ENCODE assay signal across 18 mouse cellular contexts in genomic region chr1:184714515-184714914, GRCm38 (mm10).
"Had no signal": no experiment of that assay in that cellular context is flagged by ENCODE, and none has a peak within 500 bp of the region (broad histone marks: within the 10 kb centered on the region; RNA-seq: fewer than 3 reads in every experiment).

No protein-coding gene starts in this region.

- H3K4me3 ChIP-seq: midbrain, embryonic 10.5 days; midbrain, embryonic 12.5 days; myocyte; neural tube, embryonic 13.5 days; neural tube, embryonic 15.5 days had no signal

- ATAC-seq: midbrain, embryonic 16.5 days had no signal

- H3K9me3 ChIP-seq: midbrain, embryonic 10.5 days; midbrain, embryonic 12.5 days; neural tube, embryonic 13.5 days; neural tube, embryonic 15.5 days had no signal

- H3K4me2 ChIP-seq: lung, embryonic 14.5 days; midbrain, embryonic 12.5 days; neural tube, embryonic 13.5 days; neural tube, embryonic 15.5 days had no signal

- H3K27ac ChIP-seq: midbrain, embryonic 10.5 days; midbrain, embryonic 12.5 days; neural tube, embryonic 13.5 days; neural tube, embryonic 15.5 days had no signal

- H3K9ac ChIP-seq: lung, embryonic 14.5 days; midbrain, embryonic 12.5 days; neural tube, embryonic 13.5 days; neural tube, embryonic 15.5 days had no signal

- DNase-seq: lung, embryonic 14.5 days; lung, postnatal 10 days; lung, postnatal 4 days; midbrain, embryonic 14.5 days; retina, postnatal 1 day; right cerebral cortex, adult 18-20 months; right cerebral cortex, postnatal 25 days; right cerebral cortex, postnatal 4 days; spleen, adult 18-20 months; thymus, adult 18-20 months; thymus, postnatal 14 days; thymus, postnatal 36 days had no signal

- H3K36me3 ChIP-seq: midbrain, embryonic 10.5 days; midbrain, embryonic 12.5 days; neural tube, embryonic 13.5 days; neural tube, embryonic 15.5 days had no signal
